Mouse (Mus musculus): ENCODE data around the gene Vmn1r23. TPM values are rescaled to one million over a fixed set of nuclear protein-coding genes. Genes with fewer than 3 reads are reported as not detected.

Gene Vmn1r23
- total RNA-seq (2023): not detected

DNA sequence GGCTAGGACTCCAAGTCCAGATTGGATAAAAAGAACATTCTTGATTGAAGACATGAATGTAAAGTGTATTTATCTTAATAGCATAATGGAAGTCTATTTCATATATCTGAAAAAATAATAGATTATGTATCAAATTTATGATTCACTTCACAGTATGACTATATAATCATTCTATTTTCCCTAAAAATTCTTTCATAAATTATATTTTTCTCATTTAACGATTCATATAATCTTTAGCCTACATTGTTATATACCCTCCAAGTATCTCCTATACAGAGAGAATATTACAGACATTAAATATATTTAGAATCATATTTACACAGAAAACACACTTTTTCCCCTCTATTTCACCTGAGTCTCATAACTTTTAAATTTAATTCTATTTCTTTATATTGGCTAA is at the start of gene Vmn1r23:
Gene Vmn1r23, minus strand, starts transcription at position 101 of the 400 bp plus-strand sequence.

GRCm38 (mm10) chr6:57961403-57961802 is 34.8 kb upstream of the Vmn1r23 start, which contains the start of gene Vmn1r24:
Gene Vmn1r24, minus strand, starts transcription at chr6:57961503.

GRCm38 (mm10) chr6:57907928-57908327 is 18.7 kb downstream of the Vmn1r23 start, which contains the start of gene Vmn1r22:
Gene Vmn1r22, minus strand, starts transcription at chr6:57908028.

Other genes with a start within 250 kb of the Vmn1r23 start
- gene Pyurf, start 234.8 kb downstream of the Vmn1r23 start, total RNA-seq (2023): 1 to 10 TPM; 5.0 to 5.9 TPM
- gene Lancl2, start 224.3 kb downstream of the Vmn1r23 start, total RNA-seq (2023): 10 to 100 TPM; 11.4 to 13.4 TPM
- 10 to 100 TPM; 61.7 to 70.4 TPM for gene Vopp1, start 101.7 kb downstream of the Vmn1r23 start, total RNA-seq (2023)
- gene Vmn1r21, start 76.5 kb downstream of the Vmn1r23 start, total RNA-seq (2023): not detected
- gene Vmn1r22, start 18.8 kb downstream of the Vmn1r23 start, total RNA-seq (2023): not detected
- not detected for gene Vmn1r24, start 34.7 kb upstream of the Vmn1r23 start, total RNA-seq (2023)
- not detected for gene Vmn1r25, start 54.0 kb upstream of the Vmn1r23 start, total RNA-seq (2023)
- gene Vmn1r26, start 88.3 kb upstream of the Vmn1r23 start, total RNA-seq (2023): not detected

Data from monocyte, adult 59 days (primary cell).